Mouse (Mus musculus) gastrocnemius, postnatal 36 days (tissue): Measurements from ENCODE around the gene Otogl. TPM values are rescaled to one million over a fixed set of nuclear protein-coding genes. Genes with fewer than 3 reads are reported as not detected.

Experiments
- DNase-seq, 2 experiments: peaks; one replicate each; pipeline ENCODE4 v3.0.0; 2022
- intact Hi-C: fragments of 180-260 bp; cut with DNase I; formaldehyde crosslinking; loops from one replicate; pipeline ENCODE4 v1.15.1; 2025
- long read RNA-seq, 2 experiments: library from polyadenylated mRNA; stranded (forward); transcript quantifications; one replicate each; pipeline ENCODE4 v2.0.0; 2021
- total RNA-seq, 2 experiments: library from RNA; stranded (reverse); gene quantifications; 2 replicates each; pipeline ENCODE4 v1.2.3; 2021

Otogl gene
- not detected for total RNA-seq
- long read RNA-seq, experiment 1, result 0 reads
- long read RNA-seq, experiment 2, result 0 reads

DNA sequence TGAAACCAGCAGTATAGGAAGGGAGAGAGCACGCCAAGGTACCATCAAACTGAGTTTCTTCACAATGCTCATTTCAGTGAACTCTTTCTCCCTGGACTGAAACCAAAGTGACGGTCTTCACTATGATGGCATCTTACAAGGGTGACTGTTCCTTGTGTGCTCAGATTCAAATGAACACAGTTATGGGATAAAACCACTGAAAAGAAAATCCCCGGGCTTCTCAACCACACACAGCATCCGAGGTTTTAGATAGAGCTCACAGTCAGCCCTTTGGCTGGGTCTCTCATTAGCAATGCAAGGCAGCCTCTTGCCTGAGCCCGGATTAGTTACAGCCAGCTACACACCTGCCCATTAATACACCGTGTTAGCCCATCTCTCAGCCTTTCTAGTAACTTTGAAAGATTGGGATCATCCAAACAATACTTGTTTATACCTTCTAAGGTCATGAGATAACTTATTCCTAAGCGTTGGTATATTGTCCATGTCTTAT is at the start of gene Otogl:
Gene Otogl, minus strand, starts transcription at position 51 of the 490 bp plus-strand sequence.
- no peak for DNase-seq
- intact Hi-C loops, result no loop called here

DNA sequence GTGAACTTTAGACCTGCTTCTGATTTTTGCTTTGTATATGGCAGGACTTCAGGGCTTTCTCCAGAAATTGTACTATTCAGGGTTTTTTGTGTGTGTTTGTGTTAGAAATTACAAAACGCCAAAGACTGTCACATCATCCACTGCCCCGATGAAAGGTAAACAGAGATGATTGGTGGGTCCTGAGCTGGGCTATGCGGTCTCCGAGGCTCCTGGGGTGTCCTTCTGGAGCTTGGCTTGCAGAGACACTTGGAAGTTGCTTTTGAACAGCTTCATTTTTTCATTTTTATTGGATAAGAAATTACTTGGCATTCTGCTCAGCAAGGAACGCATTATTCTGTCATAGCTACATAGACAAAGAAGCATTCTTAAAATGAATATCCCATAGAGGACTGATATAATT is 44.7 kb upstream of the Otogl start:
- intact Hi-C loops, result no loop called here
- no peak for DNase-seq

DNA sequence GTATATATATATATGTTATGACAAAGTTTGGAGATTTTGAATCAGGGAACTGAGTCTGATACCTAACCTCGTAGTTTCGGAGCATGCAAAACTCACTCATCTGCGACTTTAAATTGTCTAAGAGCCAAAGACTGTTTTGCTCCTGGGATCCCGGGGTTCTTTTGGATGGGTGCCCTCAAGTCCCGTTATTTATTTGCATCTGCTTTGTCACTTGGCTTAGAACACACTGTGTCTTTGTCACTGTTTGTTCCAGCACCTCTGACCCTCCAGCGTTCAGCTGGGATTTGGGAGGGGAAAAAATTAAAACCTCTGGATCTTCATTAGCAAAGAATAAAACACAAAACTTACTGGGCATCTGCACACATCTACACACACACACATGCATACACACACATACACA is 42.5 kb upstream of the Otogl start:
- intact Hi-C loops, result no loop called here
- DNase-seq, result peak in 1 of 2 experiments; percentile 40

DNA sequence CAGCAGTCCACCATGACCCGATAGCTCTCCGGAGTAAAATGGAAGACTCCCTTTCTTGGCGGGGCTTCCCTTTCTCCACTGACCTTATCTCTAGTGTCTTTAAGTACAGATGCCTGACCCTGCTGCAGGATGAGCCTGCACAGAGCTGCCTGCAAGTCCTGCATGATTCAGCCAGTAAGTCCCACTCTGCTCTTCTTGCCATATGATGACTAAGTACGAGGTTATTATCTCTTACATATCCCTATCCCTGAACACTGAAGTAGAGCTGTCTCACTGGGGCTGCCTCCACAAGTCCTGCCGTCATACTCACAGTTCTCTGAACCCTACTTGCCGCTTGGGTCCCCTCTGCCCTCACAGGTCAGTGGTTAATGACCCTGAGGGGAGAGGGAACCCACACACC is 39.7 kb upstream of the Otogl start:
- no peak for DNase-seq
- intact Hi-C loops, result no loop called here

DNA sequence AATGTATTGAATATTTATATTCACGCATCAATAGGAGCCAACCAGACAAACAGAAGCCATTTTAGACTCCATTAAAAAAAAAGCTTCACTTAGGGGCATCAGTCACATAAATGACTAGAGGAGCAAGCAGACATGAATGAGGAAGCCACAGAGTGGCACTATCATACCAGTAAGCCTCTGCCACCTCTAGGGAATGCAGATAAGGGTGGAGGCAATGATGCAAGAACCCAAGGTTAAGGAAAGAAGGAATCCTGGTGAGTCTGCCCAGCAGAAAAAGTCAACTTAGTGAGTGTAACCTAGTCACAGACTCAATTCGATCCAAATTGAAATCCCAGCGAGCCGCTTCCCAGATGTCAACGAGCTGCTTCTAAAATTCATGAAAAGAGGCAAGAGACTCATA is 38.0 kb upstream of the Otogl start:
- DNase-seq, result no peak
- intact Hi-C loops, result no loop called here

DNA sequence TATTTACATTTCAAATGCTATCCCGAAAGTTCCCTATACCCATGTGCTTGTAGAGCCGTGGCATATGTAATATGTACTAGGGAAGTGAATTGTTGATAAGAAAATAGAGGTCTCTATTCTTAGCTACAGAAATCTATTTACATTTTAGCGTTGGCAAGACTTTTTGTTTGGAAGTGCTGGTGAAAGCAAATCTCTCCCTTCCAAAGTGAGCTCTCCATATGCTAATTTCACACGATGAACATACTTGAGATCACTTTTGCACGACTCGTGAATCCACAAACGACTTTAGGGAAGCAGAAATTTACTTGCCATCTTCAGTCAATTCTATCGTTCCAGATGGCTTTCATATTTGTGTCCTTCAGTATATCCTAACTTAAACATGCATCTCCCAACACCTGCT is 36.7 kb upstream of the Otogl start:
- DNase-seq, result no peak
- intact Hi-C loops, result no loop called here

DNA sequence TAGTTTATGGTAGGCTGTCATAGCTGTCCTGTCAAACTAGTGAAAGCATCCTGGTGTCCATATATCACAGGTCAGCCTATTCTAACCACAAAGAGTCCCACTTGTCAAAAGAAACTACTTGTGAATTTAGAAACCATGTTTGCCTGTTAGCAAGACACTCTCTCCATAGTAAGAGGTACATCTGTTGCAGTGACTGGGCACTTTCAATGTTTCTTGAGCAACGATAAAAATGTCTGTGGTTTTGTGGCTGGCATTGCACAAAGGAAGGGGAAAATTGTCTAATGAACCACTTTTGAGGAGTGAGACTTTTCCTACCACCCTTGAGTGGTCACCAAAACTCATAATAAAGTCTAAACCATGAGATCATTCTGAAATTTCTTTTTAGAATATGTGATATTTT is 36.1 kb upstream of the Otogl start:
- intact Hi-C loops, result no loop called here
- DNase-seq, result no peak

DNA sequence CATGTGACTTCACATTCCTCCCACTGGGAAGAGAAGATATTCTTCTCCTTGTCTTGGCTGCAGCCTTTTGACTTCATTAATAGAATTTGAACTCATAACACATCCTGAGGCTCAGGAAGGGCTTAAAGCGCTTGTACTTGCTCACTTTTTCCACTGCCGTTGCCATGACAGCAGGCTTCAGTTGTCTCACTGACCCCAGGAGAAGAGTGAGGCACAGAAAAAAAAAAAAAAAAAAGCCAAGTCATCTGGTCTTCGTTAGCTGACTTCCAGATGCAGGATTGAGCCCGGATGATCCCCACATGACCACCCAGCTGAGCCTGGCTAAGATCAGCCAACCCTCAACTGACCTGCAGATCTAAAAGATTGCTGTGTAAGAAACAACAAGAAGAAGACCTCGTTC is 34.4 kb upstream of the Otogl start:
- no peak for DNase-seq
- intact Hi-C loops, result no loop called here

DNA sequence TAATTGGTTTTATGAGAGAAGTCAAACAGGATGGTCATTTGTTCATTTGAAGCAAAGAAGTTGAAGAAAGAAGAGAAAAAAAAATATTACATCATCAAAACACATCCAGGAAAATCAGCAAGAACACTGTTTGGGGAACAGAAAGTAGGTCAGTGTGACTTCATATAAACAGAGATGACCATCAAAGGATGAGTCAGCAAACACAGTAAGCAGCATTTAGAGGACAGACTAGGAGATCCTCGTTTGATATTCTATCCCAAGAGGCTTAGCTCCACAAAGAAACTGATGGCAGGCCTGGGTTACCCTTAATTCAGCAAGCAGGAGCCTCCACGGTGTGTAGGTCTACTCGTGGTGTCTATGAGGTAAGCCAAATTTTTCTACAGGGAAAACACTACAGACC is 31.9 kb upstream of the Otogl start:
- intact Hi-C loops, result no loop called here

DNA sequence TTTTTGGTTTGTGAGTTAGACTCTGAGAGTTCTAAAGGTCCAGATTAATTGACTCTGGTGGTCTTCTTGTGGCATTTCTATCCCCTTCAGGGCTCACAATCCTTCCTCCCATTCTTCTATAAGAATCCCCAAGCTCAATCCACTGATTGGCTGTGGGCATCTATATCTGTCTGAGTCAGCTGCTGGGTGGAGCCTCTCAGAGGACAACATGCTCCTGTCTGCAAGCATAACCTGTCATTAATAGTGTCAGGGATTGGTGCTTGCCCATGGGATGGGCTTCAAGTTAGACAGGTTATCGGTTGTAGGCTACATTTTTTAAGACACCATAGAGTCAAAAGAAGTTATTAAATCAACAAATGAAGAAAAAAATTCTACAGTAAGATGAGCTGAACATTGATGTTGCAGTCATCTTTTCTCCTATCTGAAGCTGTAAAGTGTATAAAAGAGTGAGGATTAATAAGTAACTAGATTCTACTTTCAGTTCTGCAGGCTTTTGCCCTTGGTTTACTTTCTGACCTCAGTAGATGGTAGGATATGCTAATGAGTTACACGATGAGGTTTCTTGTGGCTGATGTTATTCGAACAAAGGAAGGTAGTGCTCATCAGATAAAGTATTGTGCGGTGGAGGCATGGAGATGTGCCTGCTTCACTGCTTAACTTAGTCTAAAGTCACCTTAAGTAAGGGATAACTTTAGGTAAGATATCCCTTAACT is 29.4 kb upstream of the Otogl start:
- intact Hi-C loops, result no loop called here
- no peak for DNase-seq

More for the DNA sequence above, 31.9 kb upstream of the Otogl start:
- no peak for DNase-seq

DNA sequence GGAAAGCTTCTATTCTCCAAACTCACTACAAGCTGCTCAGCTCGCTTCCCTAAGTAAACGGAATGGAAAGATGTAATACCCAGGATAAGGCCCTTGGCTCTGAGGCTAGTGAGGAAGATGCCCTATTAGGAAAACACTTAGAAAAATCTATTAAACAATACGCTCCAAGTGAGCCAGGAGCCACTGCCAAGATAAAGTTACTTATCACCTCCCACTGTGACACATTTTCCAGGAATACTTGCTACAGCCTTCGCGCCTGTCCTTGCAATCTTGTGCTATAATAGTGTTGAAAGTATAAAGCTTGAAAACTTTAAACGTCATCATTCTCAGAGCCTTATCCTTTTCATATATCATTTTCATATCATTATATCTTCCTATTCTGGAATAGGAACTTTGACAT is 28.4 kb upstream of the Otogl start:
- intact Hi-C loops, result no loop called here
- DNase-seq, result no peak

DNA sequence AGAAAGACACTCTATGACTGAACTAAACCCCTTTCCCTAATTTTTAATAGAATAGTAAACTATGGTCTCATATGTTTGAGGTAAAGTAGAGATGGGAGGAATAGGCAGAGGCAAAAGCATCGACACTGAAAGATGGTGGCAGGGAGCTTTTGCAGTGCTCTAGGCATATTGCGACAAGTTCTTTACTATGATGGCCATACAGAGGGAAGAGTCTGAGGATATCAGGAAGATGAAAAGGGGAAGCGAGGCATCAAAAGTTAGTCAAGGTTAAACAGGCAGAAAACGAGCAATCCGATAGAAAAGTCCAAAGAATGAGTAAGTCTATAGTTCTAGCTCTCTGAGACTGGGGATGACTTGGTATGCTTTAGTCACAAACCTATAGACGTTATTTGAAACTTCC is 27.9 kb upstream of the Otogl start:
- DNase-seq, result no peak
- intact Hi-C loops, result no loop called here

DNA sequence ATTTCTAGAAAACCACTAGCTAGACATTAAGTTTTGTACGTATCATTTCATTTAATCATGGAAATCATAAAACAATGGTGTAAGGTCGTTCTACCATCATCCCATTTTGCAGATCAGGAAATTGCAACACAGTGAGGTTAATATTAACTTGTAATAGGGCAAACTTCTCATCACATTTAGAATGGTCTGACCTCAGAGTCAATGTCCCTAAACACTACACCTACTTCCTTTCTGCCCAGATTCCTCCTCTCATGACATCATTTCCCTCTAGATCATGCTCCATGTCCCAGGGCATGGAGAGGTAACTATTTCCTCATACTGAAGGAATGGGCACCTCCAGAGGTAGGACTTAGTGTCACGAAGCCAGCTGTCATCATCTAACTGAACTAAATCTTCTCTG is 22.1 kb upstream of the Otogl start:
- intact Hi-C loops, result no loop called here
- DNase-seq, result no peak

DNA sequence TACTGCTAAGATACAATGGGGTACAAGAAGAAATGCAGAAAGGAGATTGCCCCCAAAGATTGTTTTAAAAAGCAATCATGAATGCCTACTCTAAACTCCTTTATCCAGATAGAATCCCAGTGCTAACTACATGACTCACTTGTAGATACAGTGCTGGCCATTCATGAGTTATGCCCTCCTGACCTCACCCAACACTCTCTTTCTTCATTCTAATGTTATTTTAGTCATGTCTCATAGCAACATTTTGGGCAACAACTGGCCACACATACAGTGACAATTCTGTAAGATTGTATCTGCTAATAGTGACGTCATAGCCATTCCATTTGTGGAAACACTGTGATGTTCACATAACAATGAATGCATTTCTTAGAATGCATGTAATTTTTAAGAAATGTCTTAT is 21.6 kb upstream of the Otogl start:
- DNase-seq, result no peak
- intact Hi-C loops, result no loop called here

DNA sequence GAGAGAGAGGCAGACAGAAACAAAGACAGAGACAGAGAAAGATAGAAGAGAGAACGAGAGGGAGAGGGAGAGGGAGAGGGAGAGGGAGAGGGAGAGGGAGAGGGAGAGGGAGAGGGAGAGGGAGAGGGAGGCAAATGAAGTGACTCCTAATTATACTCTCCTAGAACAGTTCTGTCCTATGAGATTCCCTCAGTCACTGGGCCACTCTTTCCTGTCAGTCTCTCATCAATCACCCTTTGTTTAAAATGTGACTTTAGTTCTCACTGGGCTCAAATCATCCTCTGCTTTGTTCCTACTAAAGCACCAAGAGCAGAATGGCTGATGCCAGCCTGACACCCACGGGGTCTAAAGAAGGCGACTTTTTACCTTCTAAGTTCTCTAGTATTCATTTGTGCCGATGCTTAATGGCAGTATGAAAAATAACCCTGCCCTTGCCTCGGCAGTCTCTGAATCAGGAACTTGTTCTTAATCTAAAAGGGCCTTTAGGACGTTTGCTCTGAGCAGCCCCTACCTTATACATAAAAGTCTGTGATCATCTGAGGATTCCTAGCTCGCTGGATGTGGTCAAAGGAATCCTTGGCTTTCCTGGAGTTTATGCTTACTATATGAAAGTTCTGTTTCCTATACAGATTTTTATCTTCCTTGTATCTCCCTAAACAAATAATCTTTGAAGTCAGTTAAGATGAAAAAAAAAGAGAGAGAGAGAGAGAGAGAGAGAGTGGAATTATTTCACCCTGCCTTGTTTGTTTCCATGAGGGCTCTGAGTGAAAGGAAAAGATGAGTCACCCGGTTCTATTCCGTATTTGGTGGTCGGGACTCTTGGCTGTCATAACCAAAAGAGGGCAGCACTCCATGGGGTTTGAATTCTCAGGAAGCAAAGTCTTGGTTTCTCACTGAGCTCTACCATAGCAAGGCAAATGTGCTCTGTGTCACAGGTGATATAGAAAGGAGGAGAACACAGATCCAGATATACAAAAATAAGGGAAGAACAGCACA is 20.2 kb upstream of the Otogl start:
- peak in 1 of 2 experiments; percentile 36 for DNase-seq
- intact Hi-C loops, result no loop called here

DNA sequence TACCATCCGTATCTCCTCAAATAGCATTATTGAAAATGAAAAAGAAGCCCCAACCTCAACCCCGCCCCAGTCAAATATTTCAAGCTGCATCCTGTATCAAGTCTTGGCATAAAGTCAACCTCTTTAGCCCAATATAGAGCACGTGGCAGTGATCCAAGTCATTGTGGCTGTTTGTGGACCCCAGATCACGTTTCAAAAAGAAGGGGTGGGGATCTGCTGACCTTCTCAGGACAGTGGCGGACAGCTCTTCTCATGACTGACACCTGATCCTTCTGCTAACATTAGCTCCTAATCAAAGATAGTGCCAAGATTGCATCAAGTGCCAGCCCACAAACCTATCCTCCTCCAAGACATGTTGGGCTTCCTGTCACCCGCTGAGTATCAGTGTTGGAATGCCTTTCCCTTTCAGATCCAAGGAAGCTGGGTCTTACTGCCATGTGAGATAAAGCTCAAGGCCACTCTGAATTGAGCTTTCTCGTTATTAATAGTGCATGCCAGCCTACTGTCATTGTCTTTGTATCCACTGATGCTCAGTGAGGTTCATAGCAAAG is 18.6 kb upstream of the Otogl start:
- intact Hi-C loops, result no loop called here
- DNase-seq, result peak; percentile 9 to 15

DNA sequence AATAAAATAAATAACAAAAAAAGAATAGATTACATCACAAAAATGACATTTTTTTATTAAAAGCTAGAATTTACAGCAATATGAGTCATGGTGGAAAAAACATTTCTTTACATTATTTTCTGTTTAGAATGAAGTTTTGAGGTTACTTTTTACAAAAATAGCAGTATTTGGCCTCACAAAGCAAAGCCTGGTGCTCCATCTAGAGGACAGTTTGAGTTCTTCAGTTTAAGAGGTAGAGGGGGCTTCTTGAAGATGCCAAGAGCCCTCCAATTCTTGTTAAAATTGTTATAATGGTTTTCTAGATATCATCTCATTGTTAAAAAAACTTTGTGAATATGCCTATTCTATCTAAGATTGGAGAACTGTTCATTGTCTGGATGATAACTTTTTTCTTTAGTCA is 13.4 kb upstream of the Otogl start:
- no peak for DNase-seq
- intact Hi-C loops, result no loop called here

DNA sequence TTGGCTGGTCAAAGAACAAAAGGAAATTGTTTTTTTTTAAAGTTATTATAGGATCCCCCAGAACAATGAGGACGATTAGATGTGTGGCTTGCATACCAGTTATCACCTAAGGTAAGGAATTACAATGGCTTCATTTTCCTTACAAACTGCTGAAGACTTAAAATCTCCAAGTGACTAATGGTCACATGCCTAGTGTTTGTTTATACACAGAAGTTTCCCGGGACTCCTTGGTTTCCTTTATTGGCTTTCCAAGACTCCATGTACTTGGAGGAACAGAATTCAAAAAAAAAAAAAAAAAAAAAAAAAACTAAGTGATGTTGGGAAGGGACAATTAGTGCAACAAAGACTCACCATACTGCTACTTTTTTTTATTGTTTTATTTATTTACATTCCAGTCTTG is 11.9 kb upstream of the Otogl start:
- DNase-seq, result no peak
- intact Hi-C loops, result loop anchor here (5.0 kb wide), 1 partner anchor 67 kb away; no protein-coding TSS in a partner anchor

DNA sequence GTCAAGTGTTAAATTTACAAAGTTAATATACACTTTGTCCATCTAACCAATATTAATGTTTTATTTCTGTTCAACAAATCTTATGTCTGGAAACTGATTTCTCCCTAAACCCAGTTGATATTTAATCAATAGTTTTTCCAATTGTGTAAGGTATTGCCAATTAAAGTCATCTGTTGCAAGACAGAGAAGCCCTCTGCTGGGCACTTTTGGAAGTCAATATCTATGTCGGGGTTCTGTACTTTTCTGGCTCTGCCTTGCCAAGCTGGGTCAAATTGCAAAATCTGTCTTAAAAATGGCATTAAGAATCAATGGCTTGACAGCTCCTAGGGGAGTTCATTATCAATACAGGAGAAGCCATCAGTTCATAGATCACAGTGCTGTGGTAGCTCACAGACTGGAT is 10.8 kb upstream of the Otogl start:
- intact Hi-C loops, result loop anchor here (5.0 kb wide), 1 partner anchor 65 kb away; no protein-coding TSS in a partner anchor
- DNase-seq, result no peak

DNA sequence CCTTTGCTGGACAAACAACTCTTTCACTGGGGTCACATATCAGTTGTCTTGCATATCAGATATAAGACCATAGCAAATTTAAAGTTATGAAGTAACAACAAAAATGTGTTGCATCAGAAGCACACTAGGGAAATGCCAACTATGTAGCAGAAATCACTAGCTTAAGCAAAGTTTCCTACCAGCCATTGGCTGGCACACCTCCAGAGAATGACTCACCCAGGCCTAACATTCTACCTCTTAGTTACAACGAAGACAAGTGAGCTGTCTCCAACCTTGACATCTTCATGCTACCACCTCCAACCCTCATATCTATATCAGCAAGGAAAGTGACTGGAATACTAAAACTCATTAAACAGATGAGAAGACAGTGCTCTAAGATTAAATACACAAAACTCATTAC is 9.6 kb upstream of the Otogl start:
- intact Hi-C loops, result loop anchor here (5.0 kb wide), 1 partner anchor 64 kb away; no protein-coding TSS in a partner anchor
- no peak for DNase-seq

DNA sequence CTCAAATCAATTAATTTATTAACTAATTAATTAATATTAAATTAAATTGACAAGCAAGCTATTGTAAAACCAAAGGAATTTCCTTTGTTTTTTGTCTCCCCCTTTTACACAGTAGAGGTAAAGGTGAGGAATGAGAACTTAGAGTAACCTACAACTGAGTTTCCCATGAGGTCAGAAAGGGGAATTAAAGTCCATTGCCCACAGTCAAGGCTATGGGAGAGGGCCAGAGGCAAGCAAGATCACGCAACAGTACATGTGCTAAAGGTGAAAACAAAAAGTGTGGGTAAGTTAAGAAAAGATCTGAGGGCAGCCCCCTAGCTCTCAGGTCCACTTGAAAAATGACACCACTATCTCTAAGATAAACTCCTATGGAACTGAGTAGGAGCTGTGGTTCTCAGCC is 9.2 kb upstream of the Otogl start:
- DNase-seq, result no peak
- intact Hi-C loops, result loop anchor here (5.0 kb wide), 1 partner anchor 64 kb away; no protein-coding TSS in a partner anchor
